Mouse (Mus musculus) midbrain, embryonic 11.5 days (tissue): ENCODE measurements at regions not wholly inside any gene's neighbourhood (a gene's known extent, or its start where the extent isn't known, plus 50 kb on each side); places are given as distances from the start of the nearest gene placed in this dataset.
A peak's percentile ranks its signal among the peaks of the same experiment; 100 is the strongest.

Experiments
- ATAC-seq: fragments of 200-750 bp; cut with Nextera tagmentation; 2 replicates; pipeline ENCODE4 v1.8.0; 2017; ENCODE audit warnings: moderate TSS enrichment, moderate library complexity; ENCODE audit not compliant: low FRiP score
- DNase-seq: peaks from one replicate; pipeline ENCODE4 v3.0.0; 2015; ENCODE audit warnings: low spot score; ENCODE audit errors: missing footprints
- H3K27ac ChIP-seq: fragments of 300-500 bp; sonication (generic); 2 replicates; pipeline ENCODE4 v1.5.1; 2014; ENCODE audit warnings: low read depth, low read length
- H3K27me3 ChIP-seq: fragments of 300-500 bp; sonication (generic); 2 replicates; pipeline ENCODE4 v1.6.1; 2014; ENCODE audit warnings: mild to moderate bottlenecking, low read length, moderate library complexity, mixed read lengths; ENCODE audit not compliant: control insufficient read depth, insufficient read depth
- H3K36me3 ChIP-seq: fragments of 300-500 bp; sonication (generic); 2 replicates; pipeline ENCODE4 v1.6.1; 2014; ENCODE audit warnings: mild to moderate bottlenecking, low read length, moderate library complexity, mixed read lengths; ENCODE audit not compliant: control insufficient read depth, insufficient read depth
- H3K4me1 ChIP-seq: fragments of 300-500 bp; sonication (generic); 2 replicates; pipeline ENCODE4 v1.6.1; 2014; ENCODE audit warnings: low read length; ENCODE audit not compliant: control insufficient read depth, insufficient read depth
- H3K4me2 ChIP-seq: fragments of 300-500 bp; sonication (generic); 2 replicates; pipeline ENCODE4 v1.6.1; 2014; ENCODE audit warnings: mild to moderate bottlenecking, moderate library complexity
- H3K4me3 ChIP-seq: fragments of 300-500 bp; sonication (generic); 2 replicates; pipeline ENCODE4 v1.5.1; 2014; ENCODE audit warnings: low read depth, low read length
- H3K9ac ChIP-seq: fragments of 300-500 bp; sonication (generic); 2 replicates; pipeline ENCODE4 v1.6.1; 2014; ENCODE audit warnings: low read length
- H3K9me3 ChIP-seq: fragments of 300-500 bp; sonication (generic); 2 replicates; pipeline ENCODE4 v1.6.1; 2016; ENCODE audit warnings: low read length; ENCODE audit not compliant: control insufficient read depth
- WGBS: fragments of 180-500 bp; shearing (Covaris S2); extraction: QIAGEN DNeasy Blood & Tissue Kit; methylation state at CpG from one replicate; pipeline ENCODE4 v1.1.7; 2014; 5-methylcytosine and 5-hydroxymethylcytosine counted together

GRCm38 (mm10) chr13:83722791-83723190 lies 219.0 kb downstream of the Mef2c start:
- no peaks in the 10 kb centered on the region for H3K36me3 ChIP-seq
- no peak overlapping the region for H3K27ac ChIP-seq
- peak overlapping the region; percentile 62 for H3K4me2 ChIP-seq
- peaks cover 53% of the 10 kb centered on the region for H3K27me3 ChIP-seq
- ATAC-seq = no peak
- peak; percentile 86 for DNase-seq
- 7% methylated on average over 3 of the region's 3 CpGs for WGBS
- H3K9me3 ChIP-seq = no peaks in the 10 kb centered on the region
- H3K9ac ChIP-seq = peak overlapping the region; percentile 79
- H3K4me3 ChIP-seq = peak overlapping the region; percentile 46
- H3K4me1 ChIP-seq = peaks cover 15% of the 10 kb centered on the region

DNA sequence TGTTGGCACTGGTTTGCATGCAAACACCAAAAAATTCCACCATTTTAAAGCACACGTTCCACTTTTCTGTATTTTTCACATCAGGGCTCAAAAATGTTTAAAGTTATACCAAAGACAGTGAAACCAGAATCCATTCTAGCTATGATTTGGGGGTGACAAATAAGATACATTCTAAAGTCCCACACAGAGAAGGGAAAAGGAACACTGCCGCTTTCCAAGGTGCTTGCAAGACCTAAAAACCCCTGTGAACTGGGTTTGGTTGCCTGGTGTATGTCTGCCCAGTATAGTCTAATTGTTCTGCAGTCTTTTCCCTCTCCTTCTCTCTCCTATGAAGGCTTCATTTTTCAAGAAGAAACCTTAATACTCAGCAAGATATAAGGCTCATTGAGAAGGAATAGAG lies 219.6 kb downstream of the Mef2c start:
- peaks cover 47% of the 10 kb centered on the region for H3K27me3 ChIP-seq
- H3K36me3 ChIP-seq = no peaks in the 10 kb centered on the region
- DNase-seq (peak; percentile 90), ATAC-seq (no peak)
- peak overlapping the region; percentile 62 for H3K4me2 ChIP-seq
- no peaks in the 10 kb centered on the region for H3K9me3 ChIP-seq
- H3K4me3 ChIP-seq = peak overlapping the region; percentile 46
- H3K27ac ChIP-seq = no peak overlapping the region
- peaks cover 15% of the 10 kb centered on the region for H3K4me1 ChIP-seq
- H3K9ac ChIP-seq = peak overlapping the region; percentile 79
- WGBS = 16% methylated on average over 2 of the region's 2 CpGs

DNA sequence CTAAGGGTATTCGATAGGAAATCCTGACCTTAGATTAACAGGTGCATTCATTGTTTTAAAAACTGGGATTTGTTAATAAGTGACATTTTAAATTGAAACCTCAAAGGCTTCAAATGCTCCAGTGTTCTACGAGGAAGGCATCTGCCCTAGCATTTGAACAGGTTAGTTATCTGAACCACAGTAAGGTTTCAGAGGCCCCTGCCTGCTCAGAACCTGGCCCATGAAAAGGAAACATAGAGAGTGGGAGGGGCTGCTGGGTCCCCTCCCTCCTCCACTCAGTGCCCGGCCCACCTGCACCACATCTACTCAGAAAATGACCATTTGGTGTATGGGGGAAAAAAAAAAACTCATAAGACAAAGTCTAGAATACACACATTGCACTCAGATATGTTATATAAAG lies 220.4 kb downstream of the Mef2c start:
- peaks cover 39% of the 10 kb centered on the region for H3K27me3 ChIP-seq
- no peak overlapping the region; the same call in 1 of the 2 replicates for H3K27ac ChIP-seq
- peaks cover 15% of the 10 kb centered on the region for H3K4me1 ChIP-seq
- WGBS = 24% methylated on average over 3 of the region's 3 CpGs
- H3K9me3 ChIP-seq = no peaks in the 10 kb centered on the region
- no peak for ATAC-seq
- H3K4me2 ChIP-seq = peak overlapping the region; percentile 57
- peak; percentile 82 for DNase-seq
- no peaks in the 10 kb centered on the region for H3K36me3 ChIP-seq
- peak overlapping the region; percentile 81 for H3K4me3 ChIP-seq
- peak overlapping the region; percentile 84 for H3K9ac ChIP-seq

DNA sequence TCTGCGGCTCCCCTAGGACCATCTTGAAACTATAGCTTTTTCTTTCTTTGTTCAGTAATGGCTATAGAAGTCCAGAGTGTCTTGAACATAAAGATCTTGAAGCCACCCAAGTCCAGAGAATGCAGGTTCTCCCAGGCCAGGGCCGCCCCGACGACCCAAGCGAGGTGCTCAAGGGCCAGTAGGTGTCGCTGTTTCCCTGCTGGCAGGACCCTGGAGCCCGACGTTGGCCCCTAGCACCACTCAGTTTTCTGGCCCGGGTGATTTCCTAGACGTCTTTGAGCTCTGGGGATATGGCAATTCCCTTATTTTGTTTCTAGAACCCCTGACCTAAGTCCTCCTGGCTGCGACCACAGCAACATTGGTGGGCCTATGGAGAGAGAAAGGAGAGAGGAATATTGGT lies 221.2 kb downstream of the Mef2c start:
- Histone ChIP-seq H3K9me3 (no peaks in the 10 kb centered on the region), H3K9ac (peak overlapping the region; percentile 84), H3K36me3 (no peaks in the 10 kb centered on the region), H3K27ac (peak overlapping the region; percentile 58), H3K4me2 (peak overlapping the region; percentile 57), H3K27me3 (peaks cover 34% of the 10 kb centered on the region), H3K4me1 (peaks cover 13% of the 10 kb centered on the region), H3K4me3 (peak overlapping the region; percentile 81)
- DNase-seq = peak; percentile 98
- WGBS = under 1% methylated on average over 11 of the region's 11 CpGs
- ATAC-seq = peak; percentile 41

- WGBS = 3% methylated on average over 13 of the region's 13 CpGs
- peaks cover 34% of the 10 kb centered on the region for H3K27me3 ChIP-seq
Observed at GRCm38 (mm10) chr13:83725831-83726230, 222.0 kb downstream of the Mef2c start.

GRCm38 (mm10) chr13:83726346-83726975 lies 222.6 kb downstream of the Mef2c start:
- Histone ChIP-seq H3K27me3 (peaks cover 29% of the 10 kb centered on the region), H3K9ac (peak overlapping the region; percentile 84), H3K36me3 (no peaks in the 10 kb centered on the region), H3K9me3 (no peaks in the 10 kb centered on the region), H3K4me1 (peaks cover 5% of the 10 kb centered on the region), H3K4me3 (peak overlapping the region; percentile 81), H3K27ac (peak overlapping the region; percentile 100), H3K4me2 (peak overlapping the region; percentile 57)
- peak; percentile 93 for DNase-seq
- ATAC-seq = no peak
- WGBS = 2% methylated on average over 13 of the region's 13 CpGs

More at GRCm38 (mm10) chr13:83725831-83726230, 222.0 kb downstream of the Mef2c start:
- Histone ChIP-seq H3K9ac (peak overlapping the region; percentile 84), H3K4me3 (peak overlapping the region; percentile 81), H3K4me1 (peaks cover 11% of the 10 kb centered on the region), H3K4me2 (peak overlapping the region; percentile 57), H3K9me3 (no peaks in the 10 kb centered on the region), H3K36me3 (no peaks in the 10 kb centered on the region), H3K27ac (peak overlapping the region; percentile 58)
- DNase-seq (peak; percentile 93), ATAC-seq (no peak)

DNA sequence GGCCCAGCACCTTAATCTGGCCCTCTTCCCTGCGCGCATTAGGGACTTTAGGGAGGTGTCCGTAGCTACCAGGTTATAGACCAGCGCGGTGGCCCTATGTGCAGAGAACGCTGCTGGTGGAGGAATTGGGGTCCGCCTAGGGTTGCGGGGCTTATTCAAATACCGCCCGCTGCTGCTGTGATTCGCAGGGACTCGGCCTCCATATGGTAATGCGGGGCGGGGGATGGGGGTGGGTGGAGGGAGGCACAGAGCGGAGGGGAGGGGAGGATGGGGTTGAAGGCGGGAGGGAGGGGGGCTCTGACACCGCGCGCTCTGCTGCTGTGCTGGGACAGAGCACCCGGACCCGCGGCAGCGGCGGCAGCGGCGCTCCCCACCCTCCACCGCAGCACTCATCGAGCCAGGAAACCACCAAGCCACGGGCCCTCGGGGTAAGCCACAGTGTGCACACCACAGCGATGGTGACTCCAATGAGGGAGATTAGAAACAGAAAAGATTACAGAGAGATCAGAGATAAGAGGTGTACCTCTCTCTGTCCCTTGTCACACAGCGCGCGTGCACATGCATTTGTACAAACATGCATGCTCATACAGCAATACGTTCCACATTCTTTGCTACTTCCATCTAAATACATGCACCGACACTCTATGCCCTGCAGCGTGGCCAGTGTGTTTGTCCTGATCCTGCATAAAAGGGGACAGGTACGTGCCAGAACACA lies 223.4 kb downstream of the Mef2c start:
- peak overlapping the region; percentile 84 for H3K9ac ChIP-seq
- H3K9me3 ChIP-seq = no peaks in the 10 kb centered on the region
- H3K27me3 ChIP-seq = peaks cover 22% of the 10 kb centered on the region
- H3K4me2 ChIP-seq = peak overlapping the region; percentile 57
- ATAC-seq = peak; percentile 53
- H3K36me3 ChIP-seq = no peaks in the 10 kb centered on the region
- under 1% methylated on average over 37 of the region's 38 CpGs for WGBS
- DNase-seq = peak; percentile 97
- H3K4me1 ChIP-seq = peaks cover 5% of the 10 kb centered on the region; the same call in 1 of the 2 replicates
- peak overlapping the region; percentile 81 for H3K4me3 ChIP-seq
- peak overlapping the region; percentile 100 for H3K27ac ChIP-seq

DNA sequence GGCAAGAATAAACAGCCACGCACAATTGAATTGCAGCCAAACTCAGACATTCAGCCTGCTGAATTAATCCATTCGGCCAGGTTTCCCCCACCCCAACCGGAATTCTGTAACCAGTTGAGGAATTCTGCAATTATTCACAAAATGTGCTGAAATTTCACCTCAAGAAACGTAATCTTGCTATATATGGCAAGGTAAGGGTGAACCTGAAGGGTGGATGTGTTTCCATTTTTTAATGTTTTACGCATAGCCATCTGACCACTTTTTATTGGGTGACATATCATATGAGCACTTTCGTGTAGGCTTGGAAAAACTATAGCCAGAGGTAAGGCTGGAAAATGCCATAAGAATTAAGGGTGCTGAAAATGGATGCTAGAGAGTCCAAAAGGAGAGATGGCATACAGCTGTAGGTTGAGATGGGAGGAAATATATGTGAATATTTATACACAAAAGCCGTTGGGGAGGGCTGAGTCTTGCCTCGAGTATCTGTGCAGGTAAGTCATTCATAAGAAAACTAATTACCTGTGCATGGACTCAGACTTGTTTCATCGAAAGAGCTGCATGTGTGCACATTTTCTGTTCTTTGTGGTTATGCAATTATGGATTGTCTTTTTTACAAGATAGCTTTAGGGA lies 224.0 kb downstream of the Mef2c start:
- Histone ChIP-seq H3K27ac (peak overlapping the region; percentile 100), H3K27me3 (peaks cover 15% of the 10 kb centered on the region), H3K4me3 (peak overlapping the region; percentile 81), H3K9me3 (no peaks in the 10 kb centered on the region), H3K4me1 (peaks cover 3% of the 10 kb centered on the region; the same call in 1 of the 2 replicates), H3K36me3 (no peaks in the 10 kb centered on the region), H3K9ac (peak overlapping the region; percentile 84), H3K4me2 (peak overlapping the region; percentile 57)
- peak; percentile 87 for DNase-seq
- ATAC-seq = no peak
- WGBS = 6% methylated on average over 9 of the region's 9 CpGs
